Mouse (Mus musculus) heart, adult 2 months (tissue): ENCODE results near the gene Gba.

Source experiments
- CTCF ChIP-seq: fragments of 200-600 bp; IDR thresholded peaks from 2 replicates; pipeline ENCODE4 v1.8.1; 2022; ENCODE audit warnings: antibody characterized with exemption, mild to moderate bottlenecking, moderate library complexity
- POLR2A ChIP-seq: fragments of 200-500 bp; IDR thresholded peaks from 2 replicates; pipeline ENCODE4 v1.6.1; 2011; ENCODE audit warnings: mild to moderate bottlenecking, low read depth, low read length, control low read depth; ENCODE audit not compliant: insufficient read depth

- no peak for TF ChIP-seq POLR2A
- no peak for TF ChIP-seq CTCF
These were observed 6.0 kb downstream of the Gba start for GRCm38 (mm10) chr3:89208736-89209135.
